Mouse (Mus musculus) ES-CJ7 (cell line): ENCODE measurements at regions not wholly inside any gene's neighbourhood (a gene's known extent, or its start where the extent isn't known, plus 50 kb on each side); places are given as distances from the start of the nearest gene placed in this dataset.
"Not testable (repeated sequence)": the region's sequence is repeated elsewhere in the genome, so short reads cannot be mapped to it uniquely, and the experiment has no call there.

Experiments
- DNase-seq: peaks from one replicate; pipeline ENCODE4 v3.0.0; 2011; ENCODE audit warnings: low read depth, low spot score

DNA sequence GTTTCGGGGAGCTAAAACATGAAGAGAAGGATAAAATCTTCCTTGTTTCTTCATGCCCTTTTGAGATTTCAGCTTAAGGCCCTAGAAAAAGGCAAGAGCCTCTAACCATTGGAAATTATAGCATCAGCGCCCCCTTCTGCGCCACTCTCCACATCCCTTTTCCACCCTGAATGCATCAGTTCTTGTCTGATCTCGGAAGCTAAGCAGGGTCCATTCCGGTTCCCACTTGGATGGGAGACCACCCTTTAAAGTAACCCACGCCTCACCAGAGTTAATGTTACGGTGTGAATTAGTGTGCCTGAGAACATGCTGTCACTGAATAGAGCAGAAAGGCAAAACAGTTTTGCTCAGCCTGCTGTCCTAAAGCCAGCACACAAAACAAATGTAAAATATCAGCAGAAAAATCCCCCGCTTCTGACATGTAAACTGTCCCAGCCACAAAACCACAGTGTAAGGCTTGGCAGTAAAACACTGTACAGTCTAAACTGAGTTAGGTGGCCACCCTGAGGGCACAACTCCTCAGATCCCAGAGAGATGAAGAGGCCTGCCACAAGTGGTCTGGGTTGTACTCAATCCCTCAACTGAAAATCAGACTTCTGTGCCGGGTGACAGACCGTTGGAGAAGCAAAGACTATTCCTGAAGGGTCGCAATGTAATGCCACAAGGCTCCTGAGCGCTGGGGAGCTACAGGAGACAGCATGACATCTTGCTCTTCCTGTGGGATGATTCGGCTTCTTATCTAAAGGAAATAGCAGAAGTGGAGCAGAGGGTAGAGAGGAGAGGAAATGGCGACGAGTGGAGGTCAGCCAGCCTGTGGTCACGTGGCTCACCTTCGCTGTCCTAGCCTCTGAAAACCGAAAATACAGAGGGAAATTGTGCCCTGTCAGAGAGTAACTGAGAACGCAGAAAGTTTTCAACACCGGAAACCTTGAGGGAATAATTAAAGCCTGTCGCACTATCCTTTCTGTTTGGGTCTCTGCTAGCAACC is 176.2 kb downstream of the Kctd12 start:
- peak; percentile 22 for DNase-seq

DNA sequence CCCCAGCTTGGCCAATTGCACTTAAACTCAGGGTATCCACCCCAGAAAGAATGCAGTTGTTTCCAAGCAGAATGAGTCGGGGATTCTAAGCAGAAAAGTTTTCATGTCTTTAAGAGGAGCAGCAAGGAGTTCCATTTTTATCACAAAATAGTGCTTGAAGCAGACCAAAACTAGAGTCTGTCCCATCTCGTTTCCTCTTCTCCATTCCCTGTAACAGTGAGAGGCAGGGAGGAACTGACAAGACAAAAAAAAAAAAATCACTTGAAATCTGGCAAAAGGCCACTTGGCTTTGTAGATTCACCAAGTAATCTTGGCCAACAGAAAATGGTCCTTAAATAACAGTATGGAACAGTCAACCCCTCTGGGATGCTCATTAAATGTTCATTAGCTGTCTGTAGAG is 186.8 kb downstream of the Kctd12 start:
- no peak for DNase-seq

DNA sequence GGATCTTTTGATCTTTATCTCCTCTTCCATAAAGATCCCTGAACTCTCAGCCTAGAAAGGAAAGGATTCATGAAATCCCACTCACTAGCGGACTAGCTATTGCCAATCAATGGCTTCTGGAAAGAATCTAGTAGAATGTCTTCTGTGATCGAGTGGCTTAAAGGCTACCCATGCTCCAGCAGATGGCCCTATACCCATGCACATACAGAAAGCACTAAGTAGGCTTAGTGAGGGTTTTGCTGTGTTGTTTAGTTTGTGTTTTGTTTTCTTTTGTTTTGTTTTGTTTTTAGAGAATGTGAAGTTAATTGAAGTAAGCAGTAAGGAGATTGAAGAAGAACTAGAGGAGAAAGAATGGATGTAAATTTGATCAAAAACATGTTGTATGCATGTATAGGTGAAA is 187.5 kb downstream of the Kctd12 start:
- DNase-seq, result no peak

DNA sequence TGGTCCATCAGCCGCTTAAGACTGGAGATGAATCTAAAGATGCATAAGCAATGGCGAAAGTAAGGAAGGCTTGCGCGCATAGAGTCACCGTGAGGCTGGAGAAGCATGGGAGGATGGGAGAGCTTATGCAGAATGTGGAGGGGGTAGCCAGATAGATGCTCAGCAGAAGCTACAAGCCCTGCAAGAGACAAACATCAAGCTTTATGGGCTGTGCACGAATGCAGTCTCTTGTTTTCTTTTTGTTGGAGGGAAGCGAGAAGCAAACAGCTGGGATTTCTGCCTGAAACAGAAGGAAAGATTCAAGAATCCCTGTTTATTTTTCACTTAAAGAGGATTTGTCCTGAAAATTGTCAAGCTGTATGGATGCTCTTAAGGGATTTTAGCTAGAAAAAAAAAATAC is 188.7 kb downstream of the Kctd12 start:
- DNase-seq, result no peak

DNA sequence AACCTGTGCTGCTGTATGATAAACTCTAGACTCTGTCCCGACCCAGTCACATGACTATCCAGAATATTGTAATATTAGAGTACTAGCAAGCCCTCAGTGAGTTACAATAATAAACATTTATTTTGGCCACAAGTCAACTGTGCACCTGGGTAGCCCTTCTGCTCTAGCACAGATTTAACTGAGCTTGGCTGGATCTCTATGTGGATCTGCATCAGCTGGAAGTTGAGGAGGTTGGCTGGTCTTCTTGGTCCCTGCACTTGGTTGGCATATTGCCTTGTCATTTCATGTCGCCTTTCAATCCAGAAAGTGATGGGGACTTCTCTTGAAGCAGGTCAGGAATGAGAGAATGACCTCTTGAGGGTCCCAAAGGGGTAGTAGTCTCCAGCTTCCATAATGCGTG is 191.5 kb downstream of the Kctd12 start:
- no peak for DNase-seq

DNA sequence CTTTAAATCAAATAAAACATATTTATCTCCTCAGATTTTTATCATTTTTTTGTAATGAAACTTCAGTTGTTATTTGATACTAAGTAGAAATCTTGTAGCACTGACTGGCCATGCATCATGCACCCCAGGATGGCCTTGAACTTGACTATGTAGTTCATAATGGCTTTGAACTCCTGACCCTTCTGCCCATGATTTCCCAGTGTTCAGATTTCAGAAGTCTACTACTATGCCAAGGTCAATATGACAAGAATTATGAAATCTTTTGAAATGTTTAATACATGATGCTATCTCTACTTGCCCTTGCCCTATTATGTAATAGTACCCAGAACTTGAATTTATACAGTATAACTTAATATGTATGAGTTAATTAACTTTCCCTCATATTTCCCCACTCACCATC is 200.2 kb downstream of the Kctd12 start:
- no peak for DNase-seq

DNA sequence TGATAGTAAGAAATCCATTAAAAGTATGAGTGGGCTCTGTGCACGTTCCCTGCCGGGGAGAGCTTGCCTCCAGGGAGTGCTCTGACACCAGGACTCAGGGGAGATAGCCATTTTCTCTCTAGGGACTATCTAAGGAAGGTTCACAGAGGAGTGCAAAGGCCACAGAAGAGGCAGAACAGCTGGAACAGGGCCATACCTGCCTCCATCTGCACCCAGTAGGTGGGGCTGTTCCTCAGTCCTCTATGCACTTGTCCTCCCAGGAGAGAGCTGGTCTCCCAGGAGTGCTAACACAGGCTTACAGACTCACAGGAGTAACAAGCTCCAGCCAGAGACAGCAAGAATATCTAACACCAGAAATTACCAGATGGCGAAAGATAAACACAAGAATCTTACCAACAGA is 212.7 kb downstream of the Kctd12 start:
- DNase-seq, result peak; percentile 33

DNA sequence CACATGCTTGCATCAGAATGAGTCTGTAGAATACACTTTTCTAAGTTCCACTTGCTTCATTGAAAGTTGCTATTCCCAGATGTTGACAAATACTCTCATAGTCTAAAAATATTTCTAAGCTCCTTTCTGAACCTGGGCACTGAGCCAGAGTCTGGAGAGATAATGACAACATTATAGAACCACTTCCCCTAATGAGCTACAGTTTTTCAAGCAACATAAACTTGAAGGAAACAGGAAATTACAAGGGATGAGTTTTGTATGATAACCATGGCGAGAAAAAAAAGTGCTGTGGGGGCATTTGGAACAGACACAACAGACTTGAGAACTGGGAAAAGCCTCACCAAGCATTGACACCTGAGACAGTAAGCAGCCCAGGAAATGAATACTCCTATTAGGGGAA is 233.8 kb downstream of the Kctd12 start:
- no peak for DNase-seq

DNA sequence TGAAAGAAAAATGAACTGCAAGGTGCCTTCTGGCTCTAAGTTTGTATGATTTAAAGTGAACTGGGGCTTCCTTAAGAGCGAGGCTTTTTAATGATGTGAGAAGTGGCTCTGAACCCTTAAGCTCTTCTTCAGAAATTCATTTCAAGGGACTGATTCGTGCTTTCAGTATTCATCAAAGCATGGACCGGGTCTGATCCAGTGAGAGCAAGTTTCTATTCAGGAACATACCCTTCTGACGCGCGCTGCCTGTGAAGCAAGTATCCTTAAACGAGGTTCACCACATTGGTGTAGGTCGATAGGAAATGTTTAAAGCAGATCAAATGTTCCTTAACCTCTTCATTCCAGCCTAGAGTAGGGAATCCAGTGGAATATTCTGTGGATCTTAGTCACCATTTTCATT is 240.1 kb downstream of the Kctd12 start:
- no peak for DNase-seq

DNA sequence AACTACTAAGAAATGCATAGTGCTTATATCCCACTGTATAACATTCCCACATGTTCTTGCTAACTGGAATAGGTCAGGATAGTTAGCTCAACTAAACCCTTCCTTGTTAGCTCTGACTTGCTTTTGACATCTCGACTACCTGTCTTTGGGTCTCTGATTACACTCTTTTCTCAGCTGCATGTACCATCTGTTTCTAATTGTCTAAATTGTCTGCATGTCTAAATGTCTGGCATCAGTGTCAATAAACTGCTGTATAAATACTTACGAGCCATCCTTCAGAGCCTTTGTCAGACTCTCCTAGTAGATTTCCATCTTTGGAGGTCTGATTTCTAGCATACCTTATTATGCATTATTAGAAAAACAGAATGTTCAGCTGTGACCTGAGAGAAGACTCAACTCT is 245.8 kb downstream of the Kctd12 start:
- no peak for DNase-seq

DNA sequence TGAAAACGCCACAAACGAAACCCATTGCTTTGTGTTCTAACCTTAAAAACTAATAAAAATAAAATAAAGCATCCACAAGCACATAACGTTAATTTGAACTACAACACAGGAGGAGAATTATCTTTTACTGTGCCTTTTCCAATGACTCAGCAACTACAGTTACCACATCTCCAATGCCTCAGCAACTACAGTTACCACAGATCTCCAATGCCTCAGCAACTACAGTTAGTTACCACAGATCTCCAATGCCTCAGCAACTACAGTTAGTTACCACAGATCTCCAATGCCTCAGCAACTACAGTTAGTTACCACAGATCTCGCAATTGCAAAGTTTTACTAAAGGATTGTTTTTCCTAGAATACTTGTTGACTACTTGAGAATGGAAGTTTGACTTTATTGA is 248.7 kb downstream of the Kctd12 start:
- DNase-seq, result not testable (repeated sequence)

DNA sequence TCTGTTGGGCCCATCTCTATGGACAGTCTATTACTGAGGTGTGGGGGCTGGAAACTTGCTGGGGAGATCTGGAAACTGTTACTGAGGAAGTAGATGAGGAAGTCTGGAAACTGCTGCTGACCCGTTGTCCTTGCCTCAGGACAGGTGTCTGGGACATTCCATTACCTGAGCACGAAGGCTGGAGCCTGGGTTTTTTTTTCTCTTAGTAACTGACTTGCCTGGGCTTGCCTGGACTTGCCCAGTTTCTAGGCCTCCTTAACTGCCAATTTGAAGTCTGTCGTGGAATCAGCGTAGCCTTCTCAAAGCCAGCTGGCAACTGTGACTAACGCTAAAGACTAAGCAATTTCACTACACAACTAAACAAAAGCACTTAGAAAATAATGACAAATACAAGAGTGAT is 250.7 kb downstream of the Kctd12 start:
- DNase-seq, result peak; percentile 8

DNA sequence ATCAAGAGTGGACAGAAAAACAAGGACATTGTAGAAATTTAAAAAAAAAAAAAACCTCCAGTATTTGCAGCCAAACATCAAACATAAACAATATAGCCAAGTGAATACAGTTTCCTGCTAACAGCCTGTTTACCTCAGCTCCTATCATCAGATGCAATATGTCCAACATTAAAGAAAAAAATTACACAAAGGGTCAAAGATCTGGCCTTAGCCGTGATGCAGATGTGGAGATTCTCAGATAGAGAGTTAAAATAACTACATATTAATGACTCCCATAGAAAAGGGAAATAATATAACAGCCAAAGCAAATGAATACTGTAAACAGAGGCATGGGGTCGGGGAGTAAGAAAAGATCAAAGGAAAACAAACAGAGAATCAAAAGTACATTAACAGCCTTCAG is 259.8 kb downstream of the Kctd12 start:
- DNase-seq, result no peak

DNA sequence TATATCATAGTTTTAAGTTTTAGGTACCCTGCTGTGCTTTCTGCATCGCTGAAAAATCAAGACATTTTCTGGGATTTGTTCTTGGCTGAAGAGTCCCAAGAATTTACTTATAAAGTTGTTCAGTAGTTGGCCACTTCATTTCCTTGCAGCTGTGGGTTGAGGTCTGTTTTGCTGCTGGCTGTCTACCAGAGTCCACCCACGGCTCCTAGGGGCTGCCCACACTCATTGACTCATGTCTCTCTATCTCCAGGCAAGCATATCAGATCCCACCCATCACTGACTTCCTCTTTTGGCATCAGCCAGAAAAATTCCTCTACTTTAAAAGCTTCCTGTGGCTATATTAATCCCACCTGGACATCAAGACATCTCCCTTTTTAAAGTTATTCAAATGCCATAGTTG is 263.9 kb downstream of the Kctd12 start:
- no peak for DNase-seq

DNA sequence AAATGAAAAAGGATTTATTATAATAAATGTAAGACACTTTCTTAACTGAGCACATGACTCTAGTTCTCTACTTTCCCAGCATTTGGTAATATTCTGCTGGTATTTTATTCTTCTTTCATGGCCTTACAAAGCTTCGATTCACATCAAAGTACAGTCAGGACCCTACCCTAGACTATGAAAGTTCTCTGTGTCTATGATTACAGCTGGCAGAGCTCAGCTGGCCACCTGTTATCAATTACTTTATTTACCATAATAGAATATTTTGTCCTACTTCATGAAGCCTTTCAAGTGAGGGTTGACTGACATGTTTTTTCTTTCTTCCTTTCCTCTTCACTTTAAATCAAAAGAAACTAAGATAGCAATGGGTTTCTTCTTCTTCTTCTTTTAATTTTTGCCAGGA is 269.8 kb downstream of the Kctd12 start:
- no peak for DNase-seq

DNA sequence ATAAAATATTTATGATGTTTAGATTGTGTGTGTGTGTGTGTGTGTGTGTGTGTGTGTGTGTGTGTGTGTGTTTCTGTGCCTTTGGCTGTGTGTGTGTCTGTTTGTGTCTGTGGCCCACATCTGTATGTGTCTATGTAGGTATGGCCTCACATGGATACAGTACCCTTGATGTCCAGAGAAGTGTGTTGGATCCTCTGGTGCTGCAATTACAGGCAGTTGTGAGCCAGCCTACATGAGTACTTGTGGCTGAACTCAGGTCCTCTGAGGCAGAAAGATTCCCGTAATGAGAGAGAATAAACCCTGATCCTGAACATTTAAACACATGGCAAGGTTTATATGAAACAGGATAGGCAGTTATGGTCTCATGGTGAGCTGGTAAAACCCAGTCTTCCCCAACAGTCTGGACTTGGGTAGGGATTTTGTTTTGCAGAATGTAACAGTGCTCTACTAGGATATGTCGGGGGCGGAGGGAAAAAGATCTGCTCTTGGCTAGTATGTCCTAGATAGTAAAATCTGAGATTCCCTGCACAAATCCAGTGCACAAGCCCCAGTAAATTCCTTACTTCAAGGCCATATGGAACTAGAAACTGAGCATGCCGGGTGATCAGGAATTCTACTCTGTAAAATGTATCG is 275.6 kb downstream of the Kctd12 start:
- DNase-seq, result no peak

DNA sequence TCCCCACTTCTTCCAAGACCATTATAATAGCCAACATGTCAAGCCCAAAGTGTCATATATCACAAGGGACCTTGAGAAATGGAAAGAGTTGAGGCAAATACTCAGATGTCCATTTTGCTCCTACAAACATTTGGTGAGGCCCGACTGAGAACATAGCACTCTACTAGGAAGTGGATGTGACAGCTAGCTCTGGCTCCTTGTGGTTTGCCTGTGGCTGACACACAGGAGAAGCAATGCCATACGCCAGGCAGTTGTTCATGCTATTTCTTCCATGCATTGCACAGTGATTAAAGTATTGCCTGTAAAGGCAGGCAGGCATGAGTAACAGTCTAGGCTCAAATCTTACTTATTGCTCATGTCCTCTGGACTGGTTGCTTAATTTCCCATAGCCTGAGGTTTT is 281.3 kb downstream of the Kctd12 start:
- DNase-seq, result no peak

DNA sequence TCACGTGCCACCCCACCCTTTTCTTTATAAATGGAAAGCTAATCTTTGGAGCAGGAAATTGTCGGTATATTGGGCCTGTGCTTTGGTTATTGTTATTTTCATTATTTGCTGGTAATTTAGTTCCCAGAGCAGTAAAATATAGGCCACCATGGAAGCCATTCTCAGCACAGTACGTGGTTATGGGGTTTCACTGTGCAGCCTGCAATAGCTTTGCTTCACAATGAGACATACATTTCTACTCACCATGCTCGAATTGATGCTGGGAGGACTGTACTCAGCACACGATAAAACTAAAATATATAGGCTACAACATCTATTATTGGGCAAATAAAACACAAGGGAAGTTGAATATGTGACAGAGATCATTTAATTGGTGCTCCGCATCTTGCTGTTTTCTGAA is 282.0 kb downstream of the Kctd12 start:
- DNase-seq, result no peak

DNA sequence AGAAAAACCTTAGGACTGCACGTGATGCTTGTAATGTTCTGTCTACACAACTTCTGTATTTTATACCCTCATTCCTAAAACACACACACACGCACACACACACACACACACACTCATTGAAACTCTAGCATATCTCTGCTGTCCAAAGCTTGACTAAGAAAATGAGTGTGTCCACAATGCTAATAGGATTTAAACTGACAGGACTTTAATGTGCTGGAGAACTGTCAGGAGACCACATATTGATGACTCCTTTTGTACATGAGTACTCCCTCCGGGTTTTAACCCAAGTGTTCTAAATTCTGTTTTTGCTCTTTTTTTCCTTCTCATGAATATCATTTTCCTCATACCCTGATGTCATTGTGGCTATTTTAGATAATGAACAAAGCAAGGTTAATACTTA is 283.4 kb downstream of the Kctd12 start:
- no peak for DNase-seq

DNA sequence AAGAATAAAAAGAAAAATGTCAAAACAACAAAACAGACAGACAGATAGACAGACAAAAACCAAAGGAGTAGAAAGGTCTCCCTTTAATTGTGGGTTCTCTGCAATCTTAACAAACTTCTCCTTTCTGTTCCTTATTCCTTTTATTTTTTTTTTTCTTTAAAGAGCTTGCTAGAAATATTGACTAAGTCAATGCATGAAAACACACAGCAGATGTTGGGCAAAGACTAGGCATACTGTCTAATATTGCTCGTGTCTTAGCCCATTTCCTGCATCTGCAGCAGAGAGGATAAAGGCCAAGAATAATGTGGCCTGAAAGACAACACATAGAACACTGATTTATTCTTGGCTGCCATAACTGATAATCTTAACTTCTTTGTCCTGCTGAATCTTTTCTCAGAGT is 295.6 kb downstream of the Kctd12 start:
- no peak for DNase-seq

DNA sequence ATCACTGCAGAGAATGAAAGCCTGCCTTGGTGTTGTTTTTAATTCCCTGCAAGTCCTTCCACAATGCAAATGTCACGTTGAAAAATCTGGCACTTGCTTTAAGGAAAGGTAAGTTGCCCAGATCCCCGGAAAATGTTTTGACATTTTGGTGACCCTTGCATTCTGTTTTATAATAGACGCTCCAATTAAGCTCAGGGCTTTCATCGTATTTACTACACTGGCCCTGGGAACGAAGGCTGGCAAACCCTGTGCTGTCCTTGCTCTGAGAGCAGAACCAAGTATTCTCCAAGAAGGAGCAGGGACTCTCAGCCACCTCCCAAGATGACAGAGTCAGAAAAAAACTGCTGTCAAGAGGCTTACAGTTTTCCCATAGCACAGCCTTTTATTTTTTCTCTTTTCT is 305.9 kb downstream of the Kctd12 start:
- no peak for DNase-seq

DNA sequence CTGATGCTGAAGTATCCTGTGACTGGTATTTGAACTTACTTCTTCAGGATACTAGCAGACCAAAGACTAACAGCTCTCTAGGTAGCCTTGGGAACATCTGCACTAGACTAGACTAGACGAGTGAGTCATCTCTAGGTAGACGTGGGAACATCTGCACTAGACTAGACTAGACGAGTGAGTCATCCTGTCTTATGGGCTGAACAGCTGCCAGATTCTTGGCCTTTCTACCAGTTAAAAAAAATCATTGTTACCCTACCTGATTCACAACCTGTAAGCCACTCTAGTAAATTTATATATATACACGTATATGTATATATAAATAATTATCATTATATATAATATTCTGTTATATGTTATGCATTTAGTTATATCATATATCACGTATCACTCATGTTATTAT is 307.8 kb downstream of the Kctd12 start:
- no peak for DNase-seq

DNA sequence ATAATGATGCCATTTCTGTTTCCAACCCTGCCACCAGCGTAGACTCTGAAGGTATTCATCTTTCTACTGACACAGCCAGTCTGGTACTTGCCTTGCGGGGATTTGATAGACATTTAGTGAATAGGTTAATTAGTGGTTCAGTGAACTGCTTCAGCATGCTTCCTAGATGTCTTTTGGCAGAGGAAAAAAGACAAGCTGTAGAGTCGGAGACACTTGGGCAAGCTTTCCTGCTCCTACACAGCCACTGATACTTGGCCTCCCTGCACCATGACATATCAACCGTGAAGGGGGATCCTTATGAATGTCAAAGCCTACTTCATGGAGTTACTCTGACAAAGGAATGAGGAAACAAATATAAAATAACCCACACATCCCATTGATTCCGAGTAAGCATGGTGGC is 308.7 kb downstream of the Kctd12 start:
- DNase-seq, result no peak
